Mouse (Mus musculus) liver, embryonic 13.5 days (tissue): Measurements from ENCODE around the gene Afmid. TPM values are rescaled to one million over a fixed set of nuclear protein-coding genes. Genes with fewer than 3 reads are reported as not detected.

ENCODE experiments used
- ATAC-seq: fragments of 200-750 bp; cut with Nextera tagmentation; 2 replicates; pipeline ENCODE4 v1.8.0; 2017; ENCODE audit warnings: low read depth, mild to moderate bottlenecking, moderate number of reproducible peaks, moderate library complexity
- DNase-seq: peaks from one replicate; pipeline ENCODE4 v3.0.0; 2022
- H3K27ac ChIP-seq: fragments of 300-500 bp; sonication (generic); 2 replicates; pipeline ENCODE4 v1.5.1; 2015; ENCODE audit warnings: moderate library complexity, mild to moderate bottlenecking, inconsistent platforms
- H3K27me3 ChIP-seq: fragments of 300-500 bp; sonication (generic); 2 replicates; pipeline ENCODE4 v1.6.1; 2015; ENCODE audit warnings: mild to moderate bottlenecking, inconsistent platforms
- H3K36me3 ChIP-seq: fragments of 300-500 bp; sonication (generic); 2 replicates; pipeline ENCODE4 v1.6.1; 2015; ENCODE audit warnings: mild to moderate bottlenecking, inconsistent platforms
- H3K4me1 ChIP-seq: fragments of 300-500 bp; sonication (generic); replicated peaks from 2 replicates; pipeline ENCODE4 v1.6.1; 2015; ENCODE audit warnings: inconsistent platforms
- H3K4me2 ChIP-seq: fragments of 300-500 bp; sonication (generic); 2 replicates; pipeline ENCODE4 v1.6.1; 2015; ENCODE audit warnings: inconsistent platforms, mild to moderate bottlenecking, moderate library complexity
- H3K4me3 ChIP-seq: fragments of 300-500 bp; sonication (generic); replicated peaks from 2 replicates; pipeline ENCODE4 v1.5.1; 2015; ENCODE audit warnings: mild to moderate bottlenecking, inconsistent platforms
- H3K9ac ChIP-seq: fragments of 300-500 bp; sonication (generic); 2 replicates; pipeline ENCODE4 v1.6.1; 2015; ENCODE audit warnings: mild to moderate bottlenecking, inconsistent platforms
- H3K9me3 ChIP-seq: fragments of 300-500 bp; sonication (generic); replicated peaks from 2 replicates; pipeline ENCODE4 v1.6.1; 2016; ENCODE audit warnings: inconsistent platforms
- WGBS: fragments of 180-500 bp; shearing (Covaris S2); methylation state at CpG from one replicate; pipeline ENCODE4 v1.1.7; 2015; ENCODE audit not compliant: insufficient replicate concordance; 5-methylcytosine and 5-hydroxymethylcytosine counted together
- polyA plus RNA-seq: library from polyadenylated mRNA; unstranded; fragments of >200 nt; fragmentation: Nextera tagmentation; extraction: Ambion mirVana; gene quantifications from 2 replicates; pipeline ENCODE4 v1.2.1, GENCODE M21; 2015

The Afmid gene
- polyA plus RNA-seq, 1 experiment from 2014 or later, result 7.8 TPM

- Histone ChIP-seq H3K4me3 (no peak overlapping the region), H3K27ac (no peak overlapping the region), H3K4me2 (no peak overlapping the region), H3K27me3 (peaks cover 10% of the 10 kb centered on the region), H3K9me3 (0 out of 2 replicates have a peak, but pooled peaks cover 3% of the 10 kb centered on the region), H3K4me1 (peaks cover 33% of the 10 kb centered on the region), H3K9ac (no peak overlapping the region), H3K36me3 (peaks cover 76% of the 10 kb centered on the region)
- 88% methylated on average over 9 of the region's 9 CpGs for WGBS
- no peak for DNase-seq
- ATAC-seq, result no peak
These were observed 28.5 kb downstream of the Afmid start for GRCm38 (mm10) chr11:117854241-117854640.

DNA sequence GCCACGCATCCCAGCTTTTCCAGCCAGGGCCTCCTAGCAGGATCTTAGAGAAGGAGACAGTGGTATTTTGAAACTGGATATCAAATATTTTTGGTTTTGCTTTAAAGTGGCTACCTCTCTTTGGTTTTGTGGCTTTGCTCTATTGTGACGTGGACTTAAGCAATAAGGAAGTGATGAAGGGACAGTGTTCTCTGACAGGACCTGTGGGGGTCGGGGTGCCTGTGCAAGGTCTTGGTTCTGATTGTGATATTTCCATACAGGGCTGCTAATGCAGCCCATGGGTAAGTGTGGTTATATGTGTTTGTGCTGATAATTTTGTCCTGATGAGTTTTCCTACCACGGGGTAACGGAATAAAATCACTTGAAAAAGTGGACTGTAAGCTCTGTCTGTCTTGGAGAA lies 29.6 kb downstream of the Afmid start:
- Histone ChIP-seq H3K4me2 (no peak overlapping the region), H3K27ac (no peak overlapping the region), H3K9ac (no peak overlapping the region), H3K4me1 (peaks cover 29% of the 10 kb centered on the region), H3K36me3 (peaks cover 73% of the 10 kb centered on the region), H3K9me3 (0 out of 2 replicates have a peak, but pooled peaks cover 3% of the 10 kb centered on the region), H3K27me3 (peaks cover 21% of the 10 kb centered on the region), H3K4me3 (no peak overlapping the region)
- ATAC-seq, result no peak
- 86% methylated on average over 5 of the region's 5 CpGs for WGBS
- no peak for DNase-seq

DNA sequence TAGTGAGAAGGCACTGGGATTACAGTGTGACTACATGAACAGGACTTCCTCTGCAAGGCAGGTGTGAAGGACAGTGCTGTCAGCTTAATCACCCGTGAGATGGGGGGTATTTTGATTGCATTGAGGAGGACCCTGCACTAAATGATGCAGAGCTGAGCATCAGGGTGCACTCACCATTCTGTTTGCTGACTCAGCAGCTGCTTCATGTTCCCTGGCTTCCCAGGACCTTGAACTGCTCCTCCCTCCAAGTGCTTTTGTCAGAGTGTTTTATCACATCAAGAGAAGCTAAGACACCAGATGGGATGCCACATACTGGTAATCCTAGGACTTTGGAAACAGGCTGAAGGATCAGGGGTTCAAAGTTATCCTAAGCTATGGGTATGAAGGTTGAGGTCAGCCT lies 30.3 kb downstream of the Afmid start:
- no peak overlapping the region for H3K27ac ChIP-seq
- DNase-seq (no peak), ATAC-seq (no peak)
- H3K9ac ChIP-seq, result no peak overlapping the region
- H3K36me3 ChIP-seq, result peaks cover 69% of the 10 kb centered on the region
- no peak overlapping the region for H3K4me2 ChIP-seq
- peaks cover 28% of the 10 kb centered on the region for H3K4me1 ChIP-seq
- 0 out of 2 replicates have a peak, but pooled peaks cover 3% of the 10 kb centered on the region for H3K9me3 ChIP-seq
- 78% methylated on average over 1 of the region's 1 CpGs for WGBS
- peaks cover 27% of the 10 kb centered on the region for H3K27me3 ChIP-seq
- H3K4me3 ChIP-seq, result no peak overlapping the region

GRCm38 (mm10) chr11:117857462-117857861 lies 31.7 kb downstream of the Afmid start:
- Histone ChIP-seq H3K27me3 (peaks cover 42% of the 10 kb centered on the region), H3K4me1 (peaks cover 15% of the 10 kb centered on the region), H3K9ac (no peak overlapping the region), H3K4me3 (no peak overlapping the region), H3K27ac (no peak overlapping the region), H3K36me3 (peaks cover 55% of the 10 kb centered on the region), H3K9me3 (0 out of 2 replicates have a peak, but pooled peaks cover 3% of the 10 kb centered on the region), H3K4me2 (no peak overlapping the region)
- WGBS, result 91% methylated on average over 10 of the region's 10 CpGs
- ATAC-seq (no peak), DNase-seq (no peak)

DNA sequence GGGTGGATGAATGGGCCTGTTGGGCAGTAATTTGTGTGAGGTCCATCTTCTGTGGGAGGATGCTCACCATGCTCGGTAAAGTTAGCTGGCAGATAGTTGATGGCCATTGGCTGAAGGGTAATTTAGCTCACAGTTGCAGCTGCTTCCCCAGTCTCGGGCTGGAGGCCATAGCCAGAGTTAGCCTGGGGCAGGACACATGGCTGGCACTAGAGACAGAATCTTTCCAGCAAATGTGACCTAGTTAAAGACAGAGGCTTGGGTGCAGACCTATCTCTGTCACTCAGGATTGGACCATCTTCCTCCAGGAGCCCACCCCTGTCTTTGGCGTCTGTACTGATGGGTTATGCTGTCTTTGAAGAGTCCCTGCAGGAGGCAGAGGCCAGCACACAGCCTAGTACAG lies 32.7 kb downstream of the Afmid start:
- H3K4me3 ChIP-seq, result no peak overlapping the region
- no peak overlapping the region for H3K27ac ChIP-seq
- peaks cover 52% of the 10 kb centered on the region for H3K27me3 ChIP-seq
- peaks cover 45% of the 10 kb centered on the region for H3K36me3 ChIP-seq
- H3K4me1 ChIP-seq, result peaks cover 9% of the 10 kb centered on the region
- H3K9me3 ChIP-seq, result 0 out of 2 replicates have a peak, but pooled peaks cover 3% of the 10 kb centered on the region
- 64% methylated on average over 3 of the region's 3 CpGs for WGBS
- DNase-seq (no peak), ATAC-seq (no peak)
- no peak overlapping the region for H3K9ac ChIP-seq
- no peak overlapping the region for H3K4me2 ChIP-seq

- Histone ChIP-seq H3K4me1 (peaks cover 9% of the 10 kb centered on the region), H3K4me3 (no peak within 1 kb of the TSS), H3K9me3 (0 out of 2 replicates have a peak, but pooled peaks cover 3% of the 10 kb centered on the region), H3K4me2 (no peak within 1 kb of the TSS), H3K9ac (no peak within 1 kb of the TSS), H3K27me3 (peaks cover 66% of the 10 kb centered on the region), H3K27ac (no peak within 1 kb of the TSS), H3K36me3 (peaks cover 23% of the 10 kb centered on the region)
- WGBS, result 5% methylated on average over 23 of the region's 23 CpGs
- DNase-seq, result no peak
- no peak for ATAC-seq
These were observed 34.9 kb downstream of the Afmid start, which contains the start of gene Tmem235 for GRCm38 (mm10) chr11:117860601-117861000. Gene Tmem235, plus strand, starts transcription at chr11:117860752.

GRCm38 (mm10) chr11:117863174-117863856 lies 37.6 kb downstream of the Afmid start:
- no peak overlapping the region for H3K27ac ChIP-seq
- ATAC-seq, result no peak
- H3K4me3 ChIP-seq, result no peak overlapping the region

GRCm38 (mm10) chr11:117864805-117865204 lies 39.1 kb downstream of the Afmid start:
- peaks cover 9% of the 10 kb centered on the region for H3K4me1 ChIP-seq

More at GRCm38 (mm10) chr11:117863174-117863856, 37.6 kb downstream of the Afmid start:
- H3K9me3 ChIP-seq, result no peaks in the 10 kb centered on the region
- peaks cover 68% of the 10 kb centered on the region for H3K27me3 ChIP-seq
- H3K4me1 ChIP-seq, result peaks cover 9% of the 10 kb centered on the region
- H3K9ac ChIP-seq, result no peak overlapping the region
- H3K4me2 ChIP-seq, result no peak overlapping the region
- no peak for DNase-seq
- WGBS, result 33% methylated on average over 11 of the region's 11 CpGs
- H3K36me3 ChIP-seq, result no peaks in the 10 kb centered on the region

DNA sequence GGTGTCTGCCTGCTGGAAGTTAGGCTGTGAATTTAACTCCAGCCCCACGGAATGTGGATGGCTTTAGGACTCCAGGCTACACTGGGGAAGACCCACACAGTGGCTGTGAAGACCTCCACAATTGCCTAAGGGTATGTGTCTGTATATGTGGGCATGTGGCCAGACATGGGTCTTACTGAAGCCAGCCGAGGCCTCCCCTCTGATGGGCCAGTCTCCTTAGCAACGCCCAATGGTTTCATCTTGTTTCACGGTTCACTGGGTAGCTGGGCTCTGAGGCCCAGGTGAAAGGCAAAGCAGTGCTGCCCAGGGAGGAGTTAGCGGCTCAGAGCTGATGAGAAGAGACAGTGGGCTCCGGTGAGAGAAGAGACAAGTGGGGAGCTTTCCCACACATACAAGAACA lies 40.3 kb downstream of the Afmid start:
- WGBS, result 57% methylated on average over 6 of the region's 6 CpGs
- Histone ChIP-seq H3K4me2 (no peak overlapping the region), H3K4me1 (peaks cover 3% of the 10 kb centered on the region; the same call in 1 of the 2 replicates), H3K27me3 (peaks cover 44% of the 10 kb centered on the region), H3K9me3 (no peaks in the 10 kb centered on the region), H3K4me3 (no peak overlapping the region), H3K27ac (no peak overlapping the region), H3K9ac (no peak overlapping the region), H3K36me3 (no peaks in the 10 kb centered on the region)
- DNase-seq (no peak), ATAC-seq (no peak)

More at GRCm38 (mm10) chr11:117864805-117865204, 39.1 kb downstream of the Afmid start:
- DNase-seq (no peak), ATAC-seq (no peak)
- Histone ChIP-seq H3K4me3 (no peak overlapping the region), H3K9ac (no peak overlapping the region), H3K36me3 (no peaks in the 10 kb centered on the region), H3K9me3 (no peaks in the 10 kb centered on the region), H3K27ac (no peak overlapping the region), H3K27me3 (peaks cover 53% of the 10 kb centered on the region), H3K4me2 (no peak overlapping the region)
- WGBS, result 26% methylated on average over 2 of the region's 2 CpGs

- no peak overlapping the region for H3K27ac ChIP-seq
- H3K4me3 ChIP-seq, result no peak overlapping the region
- WGBS, result 39% methylated on average over 12 of the region's 12 CpGs
- peak; percentile 29 for DNase-seq
- H3K4me1 ChIP-seq, result peaks cover 28% of the 10 kb centered on the region
- H3K4me2 ChIP-seq, result no peak overlapping the region
- no peaks in the 10 kb centered on the region for H3K36me3 ChIP-seq
- H3K27me3 ChIP-seq, result peaks cover 32% of the 10 kb centered on the region
- ATAC-seq, result no peak
- H3K9me3 ChIP-seq, result no peaks in the 10 kb centered on the region
- H3K9ac ChIP-seq, result no peak overlapping the region
These were observed 45.1 kb downstream of the Afmid start for GRCm38 (mm10) chr11:117870688-117871365.

DNA sequence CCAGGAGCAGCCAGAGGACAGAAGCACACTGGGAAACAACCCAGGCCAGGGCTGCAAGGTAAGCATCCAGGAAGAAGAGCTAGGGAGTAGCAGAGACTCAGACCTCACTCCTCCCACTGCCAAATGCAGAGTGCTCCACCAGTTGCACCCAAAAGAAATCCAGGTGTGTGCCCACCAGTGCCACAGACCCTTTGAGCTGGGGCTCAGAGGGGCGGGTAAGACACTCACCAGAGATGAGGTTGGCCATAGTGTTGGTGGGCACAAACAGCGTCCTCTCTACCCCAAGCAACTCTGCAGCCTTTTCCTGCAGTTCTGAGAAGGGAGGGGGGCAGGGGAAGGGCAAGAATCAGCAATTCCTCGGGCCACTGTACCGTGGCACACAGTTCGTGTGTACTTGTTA lies 45.7 kb downstream of the Afmid start:
- Histone ChIP-seq H3K4me1 (peaks cover 28% of the 10 kb centered on the region), H3K9ac (no peak overlapping the region), H3K27me3 (peaks cover 31% of the 10 kb centered on the region), H3K4me2 (no peak overlapping the region), H3K27ac (no peak overlapping the region), H3K4me3 (no peak overlapping the region), H3K9me3 (no peaks in the 10 kb centered on the region), H3K36me3 (no peaks in the 10 kb centered on the region)
- DNase-seq, result no peak
- 42% methylated on average over 5 of the region's 5 CpGs for WGBS
- ATAC-seq, result no peak
